Mouse (Mus musculus): ENCODE measurements around the gene Arhgap27.

The Arhgap27 gene

DNA sequence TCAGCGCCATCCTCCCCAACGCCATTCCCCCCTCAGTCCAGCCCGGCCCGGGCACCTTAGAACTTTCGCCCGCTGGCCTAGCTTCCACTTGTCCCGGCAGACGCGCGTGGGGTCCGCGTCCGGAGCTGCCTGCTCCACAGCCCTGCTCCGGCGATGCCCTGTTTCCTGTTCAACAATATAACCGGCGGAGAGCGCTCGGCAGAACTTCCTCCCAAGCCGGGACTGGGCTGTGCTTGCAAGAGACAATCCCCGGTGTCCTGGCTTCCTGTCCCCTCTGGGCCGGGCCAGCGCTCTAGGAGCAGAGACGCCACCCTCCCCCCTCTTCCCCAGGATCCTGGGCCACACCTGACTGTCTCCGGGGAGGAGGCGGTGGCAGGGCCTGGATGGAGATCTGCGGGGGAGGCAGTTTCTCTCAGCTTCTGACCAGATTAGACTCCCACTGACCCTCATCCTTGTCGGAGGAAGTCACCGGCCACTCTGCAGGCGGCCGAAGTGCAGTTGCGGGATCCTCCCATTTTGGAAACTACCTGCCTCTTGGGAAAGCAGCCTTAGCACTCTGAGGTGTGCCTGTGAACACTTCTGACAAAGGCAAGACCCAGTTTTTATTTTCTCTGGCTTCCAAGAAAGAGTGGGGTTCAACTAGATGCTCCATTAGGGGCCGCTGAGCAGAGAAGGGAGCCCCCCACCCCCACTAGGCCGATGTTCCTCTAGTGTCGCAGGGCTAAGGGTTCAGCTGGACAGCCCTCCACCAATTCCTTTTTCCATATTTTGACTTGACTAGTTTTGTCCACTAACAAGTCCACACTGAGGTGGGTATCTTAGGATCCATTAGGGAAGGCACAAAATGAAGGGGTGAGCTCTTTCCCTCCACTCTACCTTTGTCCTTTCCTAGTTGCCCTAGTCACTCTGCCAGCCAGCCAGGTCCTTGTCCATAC is at the start of gene Arhgap27:
Gene Arhgap27 (minus strand): TSS at position 479 of the 935 bp plus-strand sequence.
- ChIA-PET CTCF (interaction anchor here in 2 of 4 experiments (1.1 to 9.2 kb wide), 3 partner anchors 30 to 101 kb away, joined by 3 to 90 read pairs (median 14); no protein-coding TSS in a partner anchor), POLR2A (interaction anchor here in 3 of 4 experiments (0.5 to 4.4 kb wide), 25 partner anchors 8 to 591 kb away, joined by 3 to 32 read pairs (median 5); partner anchors contain the start of genes Hexim1 (in 2 of the 3), Plekhm1 (in 2 of the 3), Gosr2 (in 1 of the 3) and Nsf (in 1 of the 3))

DNA sequence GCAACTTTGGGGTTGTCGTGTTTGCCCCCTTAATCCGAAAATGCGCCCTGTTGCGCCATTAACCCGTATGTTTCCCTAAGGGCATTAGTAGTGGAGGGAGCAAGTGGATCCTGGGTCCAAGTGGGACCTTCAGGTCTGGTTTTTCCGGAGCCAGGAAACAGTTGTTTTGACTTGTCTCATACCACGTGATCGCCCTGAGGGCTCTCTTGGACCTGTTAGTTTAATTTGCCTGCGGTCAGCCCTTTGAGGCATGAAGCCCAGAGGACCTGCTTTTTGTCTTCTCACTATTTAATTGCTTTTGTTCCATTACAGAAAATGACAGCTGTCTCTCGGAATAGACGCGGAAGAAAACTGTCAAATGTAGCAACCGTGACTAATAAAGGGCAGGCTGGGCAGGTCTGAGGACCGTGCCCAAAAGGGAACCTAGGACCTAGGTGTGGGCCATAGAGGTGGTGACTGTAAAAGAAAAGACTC is 49.5 kb upstream of the Arhgap27 start:
- CTCF ChIA-PET = interaction anchor here (1.0 to 2.4 kb wide), 11 partner anchors 8 to 89 kb away, joined by 3 to 14 read pairs (median 4); no protein-coding TSS in a partner anchor
- POLR2A ChIA-PET = interaction anchor here in 3 of 4 experiments (0.6 to 3.3 kb wide), 73 partner anchors 9 to 1861 kb away, joined by 3 to 55 read pairs (median 4); partner anchors contain the start of genes Hexim1 (in 3 of the 3), Arf2 (in 1 of the 3), Arhgap27 (in 1 of the 3) and Kif18b (in 1 of the 3)

DNA sequence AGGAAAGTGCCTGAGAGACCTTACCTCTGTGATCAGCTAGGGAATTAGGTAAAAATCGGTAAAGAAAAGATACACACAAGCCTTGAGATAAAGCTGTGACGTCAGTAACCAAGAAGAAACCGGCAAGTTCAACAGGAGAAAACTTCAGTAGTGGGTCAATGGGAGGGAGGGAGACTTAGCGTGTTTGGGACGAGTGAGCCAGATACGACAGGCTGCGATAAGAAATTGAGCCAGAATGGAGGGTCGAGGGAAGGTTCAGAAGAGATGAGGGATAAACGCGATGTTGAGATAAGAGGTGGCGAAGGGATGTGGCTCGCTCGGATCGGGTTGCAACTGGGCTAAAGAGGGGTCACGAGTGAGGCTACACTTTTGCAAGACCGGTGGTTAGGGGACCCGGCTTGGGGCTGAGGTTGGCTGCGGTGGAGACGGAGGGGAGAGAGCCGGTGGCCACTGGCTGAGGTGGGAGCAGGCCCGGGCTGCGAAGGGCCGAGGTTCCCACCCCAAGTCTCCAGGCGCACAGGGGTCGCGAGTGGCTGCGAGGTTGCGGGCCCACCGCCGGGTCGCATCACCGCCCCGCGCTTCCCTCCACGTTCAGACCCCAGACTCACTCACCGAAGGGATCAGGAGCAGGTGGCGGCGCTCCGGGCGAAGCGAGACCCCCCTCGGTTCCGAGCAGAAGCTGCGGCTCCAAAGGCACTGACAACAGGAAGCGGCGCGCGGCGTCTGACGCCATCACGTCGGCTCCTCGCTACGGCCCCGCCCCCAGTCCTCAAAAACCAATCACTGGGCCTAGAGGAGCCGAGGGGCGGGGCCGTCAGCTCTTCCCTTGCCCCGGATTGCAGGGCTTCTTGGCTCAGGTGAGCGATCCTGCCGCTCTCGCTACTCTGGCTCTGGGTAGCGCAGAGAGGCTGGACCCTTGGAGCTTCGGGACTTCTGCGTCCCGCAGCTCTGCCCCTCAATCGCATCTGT is 48.8 kb upstream of the Arhgap27 start, which contains the start of gene Plekhm1:
Gene Plekhm1 (minus strand): TSS at position 707 of the 969 bp plus-strand sequence.
- ChIA-PET CTCF (interaction anchor here (0.7 to 2.4 kb wide), 15 partner anchors 8 to 90 kb away, joined by 3 to 14 read pairs (median 4); no protein-coding TSS in a partner anchor), POLR2A (interaction anchor here in 3 of 4 experiments (0.5 to 3.3 kb wide), 83 partner anchors 9 to 1860 kb away, joined by 3 to 55 read pairs (median 4); partner anchors contain the start of genes Hexim1 (in 3 of the 3), Kif18b (in 2 of the 3), Arf2 (in 1 of the 3) and Arhgap27 (in 1 of the 3))

DNA sequence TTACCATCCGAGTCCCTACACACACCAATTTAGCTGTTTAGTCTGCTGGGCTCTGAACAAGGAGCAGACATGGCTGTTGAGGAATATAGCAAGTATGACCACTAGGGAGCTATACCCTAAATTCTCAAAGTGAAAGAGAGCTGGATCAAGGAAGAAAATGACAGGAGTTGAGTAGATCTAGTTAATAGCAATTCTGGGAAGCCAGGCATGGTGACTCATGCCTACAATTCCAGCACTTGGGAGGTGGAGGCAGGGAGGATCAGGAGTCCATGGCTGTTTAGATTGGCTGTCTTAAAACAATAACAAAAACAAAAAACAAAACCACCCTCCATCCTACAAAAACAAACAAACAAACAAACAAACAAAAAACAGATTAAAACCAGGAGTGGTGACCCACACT is 47.8 kb upstream of the Arhgap27 start:
- ChIA-PET CTCF (interaction anchor here in 2 of 4 experiments (0.5 to 2.4 kb wide), 6 partner anchors 9 to 330 kb away, joined by 3 to 10 read pairs (median 6); no protein-coding TSS in a partner anchor), POLR2A (interaction anchor here in 3 of 4 experiments (0.5 to 3.6 kb wide), 15 partner anchors 8 to 1335 kb away, joined by 3 to 55 read pairs (median 5); partner anchors contain the start of genes Arhgap27 (in 1 of the 3) and Hexim1 (in 1 of the 3))

DNA sequence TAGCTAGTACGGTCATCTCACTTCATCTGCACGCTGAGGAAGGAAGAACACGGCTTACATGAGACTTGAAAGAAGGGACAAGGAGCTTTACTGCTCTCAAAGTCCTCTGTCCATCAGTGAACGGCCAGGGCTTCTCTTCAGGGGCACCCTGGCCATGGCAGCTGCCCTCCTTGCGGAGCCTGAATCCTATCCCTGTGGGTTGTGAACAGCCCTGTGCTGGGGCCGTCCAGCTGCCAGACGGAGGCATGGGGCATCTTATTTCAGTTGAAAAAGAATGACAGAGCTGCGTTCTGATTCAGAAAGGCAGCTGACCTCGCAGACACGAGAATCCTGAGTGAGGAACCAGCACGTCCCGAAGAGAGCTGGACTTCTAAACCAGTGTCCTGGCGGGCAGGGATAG is 45.4 kb upstream of the Arhgap27 start:
- POLR2A ChIA-PET = interaction anchor here in 3 of 4 experiments (0.6 to 4.2 kb wide), 14 partner anchors 9 to 293 kb away, joined by 3 to 22 read pairs (median 3); partner anchors contain the start of gene Hexim1 (in 2 of the 3)
- CTCF ChIA-PET = interaction anchor here in 2 of 4 experiments (1.4 to 1.5 kb wide), 2 partner anchors 12 kb away, joined by 4 to 5 read pairs; no protein-coding TSS in a partner anchor

DNA sequence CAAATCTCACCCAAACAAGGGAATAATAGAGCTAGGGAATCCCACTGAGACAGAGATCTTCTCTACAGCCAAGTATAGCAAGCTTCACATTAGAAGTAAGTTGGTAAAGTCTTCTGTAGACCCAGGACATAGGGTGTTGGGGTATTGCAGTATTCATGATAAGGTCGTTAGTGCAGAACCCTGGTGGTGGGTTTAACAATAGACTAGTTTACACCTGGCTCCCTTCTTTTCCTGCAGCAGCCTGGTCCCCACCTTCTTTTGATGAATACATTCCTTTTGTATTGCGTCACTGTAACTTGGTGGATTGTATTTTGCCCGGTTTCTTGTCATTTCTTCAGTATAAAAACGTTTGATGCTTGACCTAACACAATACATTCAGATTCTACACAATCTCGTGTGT is 43.6 kb upstream of the Arhgap27 start:
- ChIA-PET CTCF (interaction anchor here in 2 of 4 experiments (0.6 to 1.8 kb wide), 2 partner anchors 15 to 764 kb away, joined by 6 to 12 read pairs; no protein-coding TSS in a partner anchor), POLR2A (interaction anchor here in 3 of 4 experiments (0.7 to 4.2 kb wide), 16 partner anchors 11 to 292 kb away, joined by 3 to 22 read pairs (median 7); partner anchors contain the start of genes Hexim1 (in 2 of the 3) and Arhgap27 (in 1 of the 3))

DNA sequence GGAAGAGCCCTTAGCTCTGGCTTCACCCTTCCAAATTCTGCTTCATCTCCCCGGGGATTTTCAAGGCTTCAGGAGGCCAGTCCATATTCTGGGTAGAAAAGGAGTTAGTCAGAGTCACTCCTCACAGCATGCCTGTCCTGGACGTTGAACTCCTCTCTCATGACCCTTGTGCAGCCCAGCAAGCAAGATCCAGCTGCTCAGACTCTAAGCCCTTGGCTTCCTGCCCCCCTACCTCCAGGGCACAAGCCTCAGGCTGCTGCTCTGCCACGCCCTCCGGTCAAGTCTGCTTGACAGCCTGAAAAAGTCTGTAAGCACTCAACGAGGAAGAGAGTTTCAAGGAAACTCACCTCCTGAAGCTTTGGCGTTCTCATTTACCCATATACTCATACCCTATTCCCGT is 43.1 kb upstream of the Arhgap27 start:
- ChIA-PET POLR2A (interaction anchor here in 3 of 4 experiments (0.9 to 4.2 kb wide), 16 partner anchors 10 to 291 kb away, joined by 3 to 22 read pairs (median 7); partner anchors contain the start of genes Hexim1 (in 2 of the 3) and Arhgap27 (in 1 of the 3)), CTCF (interaction anchor here in 2 of 4 experiments (0.6 to 1.8 kb wide), 3 partner anchors 15 to 765 kb away, joined by 3 to 12 read pairs (median 6); no protein-coding TSS in a partner anchor)

DNA sequence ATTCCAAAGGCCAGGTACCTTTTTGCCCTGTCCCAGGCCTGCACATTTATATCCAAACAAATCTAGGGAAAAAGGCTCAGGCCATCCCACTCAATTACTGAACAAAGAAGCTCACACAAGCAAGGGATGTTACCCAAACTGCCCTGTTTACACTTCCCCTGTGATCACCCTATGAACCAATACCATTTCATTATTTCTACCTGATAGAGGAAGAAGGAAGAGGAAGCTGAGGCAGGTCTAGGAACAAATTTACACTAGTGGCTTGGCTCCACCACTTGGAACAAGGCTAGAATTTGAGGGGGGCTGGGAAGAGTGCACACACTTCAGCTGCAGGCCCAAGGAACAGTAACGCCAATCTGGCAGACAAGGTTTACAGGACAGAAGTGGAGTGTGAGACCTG is 42.3 kb upstream of the Arhgap27 start:
- POLR2A ChIA-PET = interaction anchor here (0.6 to 4.2 kb wide), 17 partner anchors 10 to 645 kb away, joined by 3 to 22 read pairs (median 7); partner anchors contain the start of genes Arhgap27 (in 1 of the 4) and Hexim1 (in 1 of the 4)
- CTCF ChIA-PET = interaction anchor here in 3 of 4 experiments (0.6 to 1.8 kb wide), 5 partner anchors 15 to 53 kb away, joined by 3 to 6 read pairs (median 4); no protein-coding TSS in a partner anchor

DNA sequence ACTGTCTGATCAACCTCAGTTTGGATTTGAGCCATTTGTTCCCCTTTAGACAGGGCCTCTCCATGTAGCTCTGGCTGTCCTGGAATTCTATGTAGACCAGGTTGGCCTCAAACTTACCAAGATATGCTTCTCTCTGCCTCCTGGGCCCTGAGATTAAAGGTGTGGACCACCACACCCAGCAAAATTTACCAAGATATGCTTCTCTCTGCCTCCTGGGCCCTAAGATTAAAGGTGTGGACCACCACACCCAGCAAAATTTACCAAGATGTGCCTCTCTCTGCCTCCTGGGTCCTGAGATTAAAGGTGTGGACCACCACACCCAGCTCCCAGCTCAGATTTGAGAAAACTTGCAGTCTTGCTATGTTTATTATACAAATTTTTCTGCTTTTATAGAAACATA is 41.1 kb upstream of the Arhgap27 start:
- ChIA-PET CTCF (interaction anchor here in 2 of 4 experiments (0.5 to 1.6 kb wide), 3 partner anchors 12 to 60 kb away, joined by 3 to 9 read pairs (median 3); no protein-coding TSS in a partner anchor), POLR2A (interaction anchor here (0.6 to 3.4 kb wide), 17 partner anchors 7 to 293 kb away, joined by 3 to 39 read pairs (median 5); partner anchors contain the start of genes Plekhm1 (in 2 of the 4), Arhgap27 (in 1 of the 4), Gosr2 (in 1 of the 4) and Hexim1 (in 1 of the 4))

DNA sequence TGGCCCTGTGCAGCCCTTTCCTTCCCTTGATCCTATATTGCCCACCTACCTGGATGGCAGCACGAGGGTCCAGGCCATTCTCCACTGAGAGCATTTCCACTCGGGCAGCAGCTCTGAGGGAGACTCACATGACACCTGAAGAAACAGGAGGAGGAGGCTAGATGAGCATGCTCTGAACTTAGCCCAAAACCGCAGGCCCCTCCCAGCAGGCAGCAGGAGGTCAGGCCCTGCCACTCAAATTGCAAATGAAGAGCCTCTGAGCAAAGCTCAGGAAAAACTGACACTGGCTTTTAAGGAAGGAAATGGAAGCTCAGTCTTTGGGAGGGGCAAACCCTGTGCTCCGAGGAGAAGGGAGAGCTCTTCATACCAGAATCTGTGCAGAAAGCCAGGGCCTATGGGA is 40.3 kb upstream of the Arhgap27 start:
- ChIA-PET CTCF (interaction anchor here in 3 of 4 experiments (0.5 to 3.0 kb wide), 12 partner anchors 9 to 277 kb away, joined by 3 to 17 read pairs (median 4); partner anchors contain the start of gene Plekhm1 (in 3 of the 3)), POLR2A (interaction anchor here (0.5 to 3.4 kb wide), 46 partner anchors 8 to 892 kb away, joined by 3 to 55 read pairs (median 4); partner anchors contain the start of genes Plekhm1 (in 3 of the 4), Hexim1 (in 2 of the 4), Arhgap27 (in 1 of the 4) and Gosr2 (in 1 of the 4))

DNA sequence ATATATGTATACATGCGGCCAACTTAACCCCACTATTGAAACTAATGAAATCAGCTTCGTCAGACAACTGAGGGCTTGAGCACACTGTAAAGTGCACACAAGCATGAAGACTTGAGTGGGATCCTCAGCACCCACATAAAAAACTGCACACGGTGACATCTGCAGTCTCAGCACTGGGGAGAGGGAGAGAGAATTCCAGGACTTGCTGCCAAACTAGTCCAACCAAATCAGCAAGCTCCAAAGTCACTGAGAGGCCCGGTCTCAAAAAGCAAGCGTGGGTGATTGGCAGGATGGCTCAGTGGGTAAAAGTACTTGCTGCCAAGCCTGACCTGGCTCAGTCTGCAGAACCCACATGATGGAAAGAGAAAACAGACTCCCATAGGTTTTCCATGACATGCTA is 39.2 kb upstream of the Arhgap27 start:
- CTCF ChIA-PET = interaction anchor here (0.5 to 3.0 kb wide), 25 partner anchors 8 to 374 kb away, joined by 3 to 17 read pairs (median 5); partner anchors contain the start of genes Plekhm1 (in 2 of the 4), Dcakd (in 1 of the 4) and Nmt1 (in 1 of the 4)

DNA sequence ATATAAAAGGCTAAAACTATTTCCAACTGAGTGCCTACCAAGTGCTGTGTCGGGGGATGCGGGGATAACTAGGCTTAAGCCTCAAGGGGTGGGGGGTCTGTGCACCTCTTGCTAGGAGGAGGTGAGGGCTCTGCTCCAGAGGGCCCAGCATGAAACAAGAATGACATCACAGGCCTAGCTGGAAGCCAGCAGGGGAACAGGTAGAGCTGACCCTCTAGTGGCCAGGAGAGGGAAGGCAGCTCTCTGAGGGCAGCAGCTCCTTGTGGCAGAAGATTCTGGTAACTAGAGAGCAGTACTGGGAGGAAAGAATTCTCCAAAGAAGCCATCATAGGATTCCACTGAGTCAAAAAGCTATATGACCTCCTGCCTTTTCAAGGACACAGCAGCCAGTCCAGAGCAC is 38.7 kb upstream of the Arhgap27 start:
- ChIA-PET CTCF (interaction anchor here (0.5 to 3.0 kb wide), 37 partner anchors 8 to 1968 kb away, joined by 3 to 17 read pairs (median 4); partner anchors contain the start of genes Plekhm1 (in 3 of the 4), Dcakd (in 1 of the 4) and Nmt1 (in 1 of the 4)), POLR2A (interaction anchor here (0.7 to 3.4 kb wide), 27 partner anchors 9 to 286 kb away, joined by 3 to 55 read pairs (median 4); partner anchors contain the start of genes Plekhm1 (in 3 of the 4), Arhgap27 (in 1 of the 4), Hexim1 (in 1 of the 4) and Hexim2 (in 1 of the 4))

More for the DNA sequence above, 39.2 kb upstream of the Arhgap27 start:
- POLR2A ChIA-PET = interaction anchor here (0.6 to 3.4 kb wide), 29 partner anchors 8 to 71 kb away, joined by 3 to 55 read pairs (median 4); partner anchors contain the start of genes Plekhm1 (in 3 of the 4) and Arhgap27 (in 1 of the 4)

DNA sequence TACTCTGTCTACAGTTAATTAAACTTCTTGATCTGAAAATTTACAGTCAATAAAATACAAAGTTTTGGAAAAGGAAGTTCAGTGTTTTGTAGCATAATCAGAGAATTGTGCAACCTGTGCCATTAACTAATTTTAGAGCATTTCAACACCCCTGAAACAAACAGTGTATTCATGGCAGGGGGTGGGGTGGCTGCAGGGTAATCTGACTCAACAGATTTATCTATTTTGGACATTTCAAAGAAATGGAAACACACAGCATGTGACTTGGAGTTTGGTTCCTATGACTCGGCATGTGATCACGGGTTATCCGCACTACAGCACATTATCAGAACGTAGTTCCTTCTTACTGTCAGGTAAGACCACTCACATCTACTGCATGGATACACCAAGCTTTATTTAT is 36.5 kb upstream of the Arhgap27 start:
- ChIA-PET POLR2A (interaction anchor here in 2 of 4 experiments (0.8 to 1.2 kb wide), 3 partner anchors 8 to 13 kb away, joined by 3 to 5 read pairs (median 3); partner anchors contain the start of gene Plekhm1 (in 1 of the 2)), CTCF (interaction anchor here in 2 of 4 experiments (0.6 to 2.6 kb wide), 2 partner anchors 41 to 239 kb away, joined by 12 to 16 read pairs; no protein-coding TSS in a partner anchor)

DNA sequence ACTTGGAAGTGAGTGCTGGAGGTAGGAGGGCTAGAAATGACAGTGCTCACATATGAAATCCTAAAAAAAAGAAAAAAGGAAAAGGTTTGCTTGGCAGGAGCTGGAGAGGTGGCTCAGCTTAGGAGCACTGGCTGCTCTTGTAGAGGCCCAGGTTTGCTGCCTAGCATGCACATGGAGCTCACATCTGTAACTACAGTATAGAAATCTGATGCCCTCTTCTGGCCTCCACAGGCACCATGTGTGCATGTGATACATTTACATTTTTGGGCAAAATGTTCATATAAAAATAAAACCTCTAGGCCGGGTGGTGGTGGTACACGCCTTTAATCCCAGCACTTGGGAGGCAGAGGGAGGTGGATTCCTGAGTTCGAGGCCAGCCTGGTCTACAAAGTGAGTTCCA is 35.6 kb upstream of the Arhgap27 start:
- ChIA-PET POLR2A (interaction anchor here in 1 of 4 experiments (1.0 kb wide), 1 partner anchor 14 kb away, joined by 4 read pairs; no protein-coding TSS in a partner anchor), CTCF (interaction anchor here in 2 of 4 experiments (0.6 to 0.7 kb wide), 3 partner anchors 9 to 257 kb away, joined by 3 to 15 read pairs (median 8); no protein-coding TSS in a partner anchor)

DNA sequence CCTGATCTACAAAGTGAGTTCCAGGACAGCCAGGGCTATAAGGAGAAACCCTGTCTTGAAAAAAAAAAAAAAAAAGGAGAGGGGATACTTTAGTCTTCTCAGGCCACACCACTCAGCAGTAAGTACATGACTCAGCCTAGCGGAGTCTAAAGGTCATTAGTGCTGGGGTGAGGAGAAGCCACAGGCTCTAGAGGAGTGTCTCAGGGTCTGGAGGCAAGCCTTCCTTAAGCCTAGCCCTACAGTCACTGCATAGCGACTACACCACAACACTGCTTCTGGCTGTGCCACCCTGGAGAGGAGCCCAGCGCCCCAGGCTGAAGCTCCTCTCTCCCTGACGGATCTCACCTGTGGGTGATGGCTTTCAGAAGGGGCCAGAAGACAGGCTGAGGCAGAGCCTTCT is 33.2 kb upstream of the Arhgap27 start:
- CTCF ChIA-PET = no interaction called here
- POLR2A ChIA-PET = interaction anchor here in 2 of 4 experiments (0.7 to 1.9 kb wide), 7 partner anchors 8 to 281 kb away, joined by 3 to 5 read pairs (median 3); partner anchors contain the start of genes Hexim1 (in 1 of the 2) and Plekhm1 (in 1 of the 2)

Data from embryonic stem cell, embryonic (primary cell).